Mouse (Mus musculus): ENCODE measurements around the gene Rasl10b.

Rasl10b gene

DNA sequence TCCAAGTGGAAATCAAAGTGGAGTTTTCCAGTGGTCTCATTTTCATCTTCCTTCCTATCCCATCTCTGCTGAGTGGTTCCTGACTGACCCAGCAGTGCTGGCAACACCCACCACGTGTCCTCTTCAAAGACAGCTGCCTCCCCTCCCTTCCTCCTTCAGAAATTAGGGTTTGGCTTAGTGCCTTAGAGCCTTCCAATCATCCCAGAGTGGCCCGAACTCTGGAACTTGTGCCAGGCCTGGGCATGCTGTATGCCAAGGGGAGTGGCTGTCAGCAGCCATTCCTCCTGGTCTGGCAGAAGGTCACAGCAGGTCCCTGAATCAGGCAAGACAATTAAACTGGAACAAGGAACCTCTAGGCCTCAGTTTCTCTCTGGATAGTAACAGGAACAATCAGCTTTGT, 57.0 kb downstream of the Rasl10b start:
- no peak for DNase-seq (ENCODE audit: low spot score)

- DNase-seq (ENCODE audit: low spot score) = no peak
These were observed 58.2 kb downstream of the Rasl10b start for GRCm38 (mm10) chr11:83467120-83467652.

- DNase-seq (ENCODE audit: low spot score) = no peak
These were observed 59.8 kb downstream of the Rasl10b start for GRCm38 (mm10) chr11:83468765-83469164.

Measured in ovary, postnatal 14 days (tissue).